Mouse (Mus musculus) liver, embryonic 15.5 days (tissue): ENCODE measurements around the gene Ttc24. TPM values are rescaled to one million over a fixed set of nuclear protein-coding genes. Genes with fewer than 3 reads are reported as not detected.

Source experiments
- ATAC-seq: fragments of 200-750 bp; cut with Nextera tagmentation; 2 replicates; pipeline ENCODE4 v1.8.0; 2017; ENCODE audit warnings: moderate number of reproducible peaks, mild to moderate bottlenecking, moderate library complexity; ENCODE audit not compliant: insufficient read depth
- H3K27ac ChIP-seq: fragments of 300-500 bp; sonication (generic); replicated peaks from 2 replicates; pipeline ENCODE4 v1.5.1; 2015; ENCODE audit warnings: mild to moderate bottlenecking, inconsistent platforms
- H3K27me3 ChIP-seq: fragments of 300-500 bp; sonication (generic); 2 replicates; pipeline ENCODE4 v1.6.1; 2015; ENCODE audit warnings: mild to moderate bottlenecking, inconsistent platforms
- H3K36me3 ChIP-seq: fragments of 300-500 bp; sonication (generic); replicated peaks from 2 replicates; pipeline ENCODE4 v1.6.1; 2015; ENCODE audit warnings: moderate library complexity, mild to moderate bottlenecking, inconsistent platforms
- H3K4me1 ChIP-seq: fragments of 300-500 bp; sonication (generic); replicated peaks from 2 replicates; pipeline ENCODE4 v1.6.1; 2015; ENCODE audit warnings: inconsistent platforms
- H3K4me2 ChIP-seq: fragments of 300-500 bp; sonication (generic); 2 replicates; pipeline ENCODE4 v1.6.1; 2015; ENCODE audit warnings: moderate library complexity, mild to moderate bottlenecking, inconsistent platforms
- H3K4me3 ChIP-seq: fragments of 300-500 bp; sonication (generic); replicated peaks from 2 replicates; pipeline ENCODE4 v1.5.1; 2015; ENCODE audit warnings: mild to moderate bottlenecking, inconsistent platforms
- H3K9ac ChIP-seq: fragments of 300-500 bp; sonication (generic); 2 replicates; pipeline ENCODE4 v1.6.1; 2015; ENCODE audit warnings: moderate library complexity, mild to moderate bottlenecking, inconsistent platforms
- H3K9me3 ChIP-seq: fragments of 300-500 bp; sonication (generic); replicated peaks from 2 replicates; pipeline ENCODE4 v1.6.1; 2016; ENCODE audit warnings: inconsistent platforms
- WGBS: fragments of 180-500 bp; shearing (Covaris S2); methylation state at CpG from one replicate; pipeline ENCODE4 v1.1.7; 2015; ENCODE audit warnings: mixed read lengths; ENCODE audit not compliant: insufficient replicate concordance; 5-methylcytosine and 5-hydroxymethylcytosine counted together
- polyA plus RNA-seq: library from polyadenylated mRNA; unstranded; fragments of >200 nt; fragmentation: Nextera tagmentation; extraction: Ambion mirVana; gene quantifications from 2 replicates; pipeline ENCODE4 v1.2.1, GENCODE M21; 2015

The Ttc24 gene
- polyA plus RNA-seq, 1 experiment from 2014 or later, result not detected

DNA sequence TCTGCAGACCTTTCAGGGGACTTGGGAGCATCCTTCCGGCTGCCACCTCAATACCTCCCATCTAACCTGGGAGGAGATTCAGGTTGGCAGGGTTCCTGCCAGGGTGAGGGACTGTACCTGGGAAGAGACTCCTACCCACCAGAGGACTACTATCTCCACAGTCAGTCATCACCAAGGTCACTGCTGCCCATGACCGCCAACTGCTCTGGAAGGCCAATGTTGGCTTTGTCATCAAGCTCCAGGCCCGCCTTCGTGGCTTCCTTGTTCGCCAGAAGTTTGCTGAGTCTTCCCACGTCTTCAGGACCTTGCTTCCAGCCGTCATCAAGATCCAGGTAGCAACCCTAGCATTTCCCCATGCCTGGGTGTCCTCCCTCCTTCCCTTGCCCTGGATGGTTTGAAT, 23.6 kb upstream of the Ttc24 start:
- 74% methylated on average over 7 of the region's 7 CpGs for WGBS
- H3K9me3 ChIP-seq, result no peaks in the 10 kb centered on the region
- no peaks in the 10 kb centered on the region for H3K27me3 ChIP-seq
- no peak overlapping the region for H3K4me2 ChIP-seq
- no peak overlapping the region for H3K4me3 ChIP-seq
- no peaks in the 10 kb centered on the region for H3K4me1 ChIP-seq
- H3K9ac ChIP-seq, result no peak overlapping the region
- H3K36me3 ChIP-seq, result peaks cover 71% of the 10 kb centered on the region
- no peak overlapping the region for H3K27ac ChIP-seq
- ATAC-seq, result no peak

- peaks cover 66% of the 10 kb centered on the region for H3K36me3 ChIP-seq
- no peaks in the 10 kb centered on the region for H3K4me1 ChIP-seq
- WGBS, result 59% methylated on average over 3 of the region's 3 CpGs
- H3K4me2 ChIP-seq, result no peak overlapping the region
- no peak overlapping the region for H3K27ac ChIP-seq
- H3K9ac ChIP-seq, result no peak overlapping the region
- H3K9me3 ChIP-seq, result no peaks in the 10 kb centered on the region
- no peaks in the 10 kb centered on the region for H3K27me3 ChIP-seq
- no peak for ATAC-seq
- no peak overlapping the region for H3K4me3 ChIP-seq
These were observed 22.1 kb upstream of the Ttc24 start for GRCm38 (mm10) chr3:88100251-88100650.

DNA sequence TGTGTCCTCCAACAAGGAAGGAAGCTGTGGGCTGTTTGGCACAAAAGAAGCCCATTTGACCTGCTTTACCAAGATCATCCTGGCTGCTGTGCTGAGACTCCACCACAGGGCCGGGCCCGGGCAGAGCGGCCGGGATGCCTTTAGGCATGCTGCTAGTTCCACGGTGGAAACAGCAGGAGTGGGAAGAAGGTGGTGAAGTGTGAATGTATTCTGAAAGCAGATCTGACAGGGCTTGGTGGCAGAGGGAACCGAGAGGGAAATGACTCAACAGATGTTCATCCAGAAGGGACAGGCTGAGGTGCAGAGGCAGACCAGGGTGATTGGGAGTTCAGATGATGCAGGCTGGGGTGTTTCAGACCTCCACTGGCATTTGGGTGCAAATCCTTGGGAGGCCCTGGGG, 19.6 kb upstream of the Ttc24 start:
- peaks cover 69% of the 10 kb centered on the region for H3K36me3 ChIP-seq
- no peak for ATAC-seq
- no peaks in the 10 kb centered on the region for H3K4me1 ChIP-seq
- no peak overlapping the region for H3K4me3 ChIP-seq
- 62% methylated on average over 6 of the region's 6 CpGs for WGBS
- no peak overlapping the region for H3K9ac ChIP-seq
- no peak overlapping the region for H3K27ac ChIP-seq
- H3K27me3 ChIP-seq, result no peaks in the 10 kb centered on the region
- no peak overlapping the region for H3K4me2 ChIP-seq
- H3K9me3 ChIP-seq, result no peaks in the 10 kb centered on the region

- Histone ChIP-seq H3K4me1 (no peaks in the 10 kb centered on the region), H3K9me3 (no peaks in the 10 kb centered on the region), H3K9ac (no peak overlapping the region), H3K27ac (no peak overlapping the region), H3K4me2 (no peak overlapping the region), H3K27me3 (no peaks in the 10 kb centered on the region), H3K36me3 (peaks cover 85% of the 10 kb centered on the region), H3K4me3 (no peak overlapping the region)
- WGBS, result 83% methylated on average over 5 of the region's 5 CpGs
- ATAC-seq, result no peak
These were observed 16.0 kb upstream of the Ttc24 start for GRCm38 (mm10) chr3:88094126-88094525.

DNA sequence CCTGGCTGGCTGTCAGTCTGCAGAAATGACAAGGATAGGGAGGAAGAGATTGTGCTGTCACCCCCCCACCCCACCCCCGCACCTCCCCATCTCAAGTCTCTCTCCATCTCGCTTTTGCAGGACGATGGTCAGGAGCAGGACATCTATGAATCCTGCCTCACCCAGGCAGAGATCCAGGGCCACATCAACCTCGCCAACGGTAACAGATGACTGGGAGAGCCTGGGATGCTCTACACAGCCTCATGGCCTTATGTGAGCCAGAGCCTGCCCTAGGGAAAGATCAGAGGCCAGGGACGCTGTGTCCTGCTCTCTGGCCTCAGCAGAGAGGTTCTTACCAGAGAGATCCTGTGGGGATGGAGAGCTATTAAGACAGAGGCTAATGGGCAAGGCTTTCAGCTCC, 12.5 kb upstream of the Ttc24 start:
- no peak for ATAC-seq
- WGBS, result 80% methylated on average over 6 of the region's 6 CpGs
- Histone ChIP-seq H3K36me3 (peaks cover 93% of the 10 kb centered on the region), H3K4me1 (no peaks in the 10 kb centered on the region), H3K4me2 (no peak overlapping the region), H3K9ac (no peak overlapping the region), H3K9me3 (no peaks in the 10 kb centered on the region), H3K4me3 (no peak overlapping the region), H3K27me3 (no peaks in the 10 kb centered on the region), H3K27ac (no peak overlapping the region)

- no peak for ATAC-seq
- Histone ChIP-seq H3K9me3 (no peaks in the 10 kb centered on the region), H3K9ac (no peak overlapping the region), H3K36me3 (peaks cover 89% of the 10 kb centered on the region), H3K4me2 (no peak overlapping the region), H3K27me3 (no peaks in the 10 kb centered on the region), H3K4me1 (no peaks in the 10 kb centered on the region), H3K4me3 (no peak overlapping the region), H3K27ac (no peak overlapping the region)
- WGBS, result 83% methylated on average over 7 of the region's 7 CpGs
These were observed 12.0 kb upstream of the Ttc24 start for GRCm38 (mm10) chr3:88090106-88090505.

DNA sequence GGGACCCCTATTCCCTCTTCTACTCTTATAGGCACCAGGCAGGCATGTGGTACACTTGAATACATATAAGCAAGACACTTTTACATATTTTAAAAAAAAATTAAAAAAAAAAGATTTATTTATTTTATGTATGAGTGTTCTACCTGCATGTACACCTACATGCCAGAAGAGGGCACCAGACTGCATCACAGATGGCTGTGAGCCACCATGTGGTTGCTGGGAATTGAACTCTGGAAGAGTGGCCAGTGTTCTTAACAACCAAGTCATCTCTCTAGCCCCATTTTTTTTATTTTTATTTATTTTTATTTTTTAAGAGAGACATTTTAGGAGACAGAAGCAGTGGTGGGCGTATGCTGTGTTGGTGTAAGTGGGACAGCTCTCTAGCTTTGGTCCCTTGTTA, 9.6 kb upstream of the Ttc24 start:
- Histone ChIP-seq H3K9ac (no peak overlapping the region), H3K36me3 (peaks cover 72% of the 10 kb centered on the region), H3K4me1 (peaks cover 9% of the 10 kb centered on the region), H3K9me3 (no peaks in the 10 kb centered on the region), H3K4me3 (no peak overlapping the region), H3K27ac (no peak overlapping the region), H3K27me3 (no peaks in the 10 kb centered on the region), H3K4me2 (no peak overlapping the region)
- 53% methylated on average over 1 of the region's 1 CpGs for WGBS
- no peak for ATAC-seq

DNA sequence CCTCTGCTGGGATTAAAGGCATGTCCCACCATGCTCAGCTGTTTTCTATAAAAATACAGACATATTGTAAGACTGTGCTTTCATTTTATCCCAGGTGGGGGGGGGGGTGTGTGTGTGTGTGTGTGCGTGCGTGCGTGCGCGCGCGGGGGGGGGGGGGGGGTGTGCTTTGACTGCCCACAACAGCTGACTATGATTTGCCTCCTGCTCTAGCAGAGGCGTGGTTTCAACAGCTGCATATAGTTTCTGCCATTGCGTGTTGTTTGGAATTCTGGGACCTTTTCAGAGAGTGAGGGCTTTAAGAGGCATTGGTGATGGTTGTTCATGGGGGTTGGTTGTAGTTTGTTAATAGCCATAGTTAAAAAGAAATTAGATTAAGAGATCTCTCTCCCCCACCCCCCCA, 7.4 kb upstream of the Ttc24 start:
- no peaks in the 10 kb centered on the region for H3K27me3 ChIP-seq
- no peaks in the 10 kb centered on the region for H3K9me3 ChIP-seq
- peaks cover 49% of the 10 kb centered on the region for H3K36me3 ChIP-seq
- no peak overlapping the region for H3K4me2 ChIP-seq
- no peak overlapping the region for H3K27ac ChIP-seq
- no peak overlapping the region for H3K4me3 ChIP-seq
- 82% methylated on average over 9 of the region's 9 CpGs for WGBS
- ATAC-seq, result no peak
- peaks cover 23% of the 10 kb centered on the region for H3K4me1 ChIP-seq
- no peak overlapping the region for H3K9ac ChIP-seq

- peaks cover 23% of the 10 kb centered on the region for H3K4me1 ChIP-seq
- H3K9ac ChIP-seq, result no peak overlapping the region
- peaks cover 35% of the 10 kb centered on the region for H3K36me3 ChIP-seq
- H3K9me3 ChIP-seq, result no peaks in the 10 kb centered on the region
- no peak overlapping the region for H3K27ac ChIP-seq
- H3K4me2 ChIP-seq, result no peak overlapping the region
- ATAC-seq, result no peak
- WGBS, result 89% methylated on average over 2 of the region's 2 CpGs
- no peak overlapping the region for H3K4me3 ChIP-seq
- H3K27me3 ChIP-seq, result no peaks in the 10 kb centered on the region
These were observed 5.9 kb upstream of the Ttc24 start for GRCm38 (mm10) chr3:88084001-88084400.

DNA sequence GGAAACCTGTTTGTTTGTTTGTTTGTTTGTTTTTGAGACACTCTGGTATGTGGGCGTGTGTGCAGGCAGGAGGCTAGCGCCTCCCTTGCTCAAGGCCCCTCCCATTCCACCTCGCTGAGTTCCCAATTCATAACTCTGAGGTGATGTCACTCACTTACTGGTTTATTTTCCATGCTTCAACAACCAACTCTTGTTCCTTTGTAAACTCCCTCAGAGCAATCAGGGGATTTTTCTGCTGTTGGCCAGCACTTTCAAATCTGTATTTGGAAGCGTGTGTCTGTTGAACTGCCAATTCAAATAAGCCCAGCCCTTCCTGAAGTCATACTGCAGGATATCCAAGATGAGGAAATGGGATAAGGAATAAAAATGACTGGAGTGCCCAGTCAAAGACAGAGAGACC, 4.6 kb upstream of the Ttc24 start:
- H3K27me3 ChIP-seq, result peaks cover 4% of the 10 kb centered on the region
- WGBS, result 16% methylated on average over 4 of the region's 4 CpGs
- peaks cover 23% of the 10 kb centered on the region for H3K4me1 ChIP-seq
- peak overlapping the region; percentile 62 for H3K9ac ChIP-seq
- H3K4me3 ChIP-seq, result peak overlapping the region; percentile 76
- H3K36me3 ChIP-seq, result 0 out of 2 replicates have a peak, but pooled peaks cover 21% of the 10 kb centered on the region
- H3K4me2 ChIP-seq, result peak overlapping the region; percentile 87
- 0 out of 2 replicates have a peak overlapping the region, but pooled peaks have one; percentile 56 for H3K27ac ChIP-seq
- no peaks in the 10 kb centered on the region for H3K9me3 ChIP-seq
- ATAC-seq, result peak; percentile 41

- Histone ChIP-seq H3K4me1 (peaks cover 23% of the 10 kb centered on the region), H3K36me3 (0 out of 2 replicates have a peak, but pooled peaks cover 19% of the 10 kb centered on the region), H3K4me2 (peak overlapping the region; percentile 87), H3K4me3 (peak overlapping the region; percentile 76), H3K27me3 (peaks cover 8% of the 10 kb centered on the region), H3K9me3 (no peaks in the 10 kb centered on the region), H3K9ac (peak overlapping the region; percentile 62), H3K27ac (peak overlapping the region; percentile 56)
- WGBS, result 1% methylated on average over 13 of the region's 13 CpGs
- ATAC-seq, result peak; percentile 23
These were observed 4.1 kb upstream of the Ttc24 start for GRCm38 (mm10) chr3:88082224-88082618.
